Mouse (Mus musculus) ES-Bruce4 (cell line): ENCODE data around the gene Pigk.

Experiments used
- CTCF ChIP-seq: IDR thresholded peaks from one replicate; pipeline ENCODE4 v1.8.1; 2011; ENCODE audit warnings: low read depth, low read length
- EP300 ChIP-seq: IDR thresholded peaks from 2 replicates; pipeline ENCODE4 v1.6.1; 2011; ENCODE audit warnings: low read depth, low read length; ENCODE audit not compliant: insufficient read depth
- POLR2A ChIP-seq: IDR thresholded peaks from one replicate; pipeline ENCODE4 v1.8.1; 2011; ENCODE audit warnings: low read length; ENCODE audit not compliant: insufficient read depth

DNA sequence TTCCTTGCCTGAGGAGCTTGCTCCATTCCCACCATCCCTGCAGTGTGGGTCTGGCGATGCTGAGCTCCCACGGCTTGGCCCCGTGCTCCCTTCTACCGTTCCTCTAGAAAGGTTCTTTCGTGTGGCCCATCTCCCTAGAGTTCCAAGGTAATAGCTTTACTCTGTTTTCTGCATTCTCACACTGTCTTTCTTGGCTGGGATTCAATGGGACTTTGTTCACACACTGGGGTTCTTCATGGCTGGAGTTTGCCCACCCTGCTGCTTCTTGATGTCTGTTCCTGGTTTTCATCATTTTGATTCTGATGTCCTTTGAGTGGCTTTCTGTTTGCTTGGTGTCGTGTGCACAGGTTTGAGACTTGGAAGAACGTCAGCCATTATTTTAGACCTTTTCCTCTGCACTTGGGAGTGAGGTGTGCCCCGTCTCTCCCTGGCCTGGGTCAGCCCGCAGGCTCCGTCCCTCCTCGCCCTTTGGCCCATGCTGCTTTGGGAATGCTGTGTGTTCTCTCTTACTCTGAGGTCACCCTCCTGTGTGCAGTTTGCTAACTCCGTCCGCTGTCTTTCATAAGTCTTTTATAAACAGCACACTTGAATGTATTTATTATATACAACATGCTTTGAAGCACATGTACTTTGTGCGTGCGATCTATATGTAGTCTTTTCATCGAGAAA, 63.1 kb downstream of the Pigk start:
- TF ChIP-seq CTCF (no peak), POLR2A (no peak), EP300 (no peak)
